ENCODE assay signal across 19 mouse cellular contexts in the genomic region with DNA sequence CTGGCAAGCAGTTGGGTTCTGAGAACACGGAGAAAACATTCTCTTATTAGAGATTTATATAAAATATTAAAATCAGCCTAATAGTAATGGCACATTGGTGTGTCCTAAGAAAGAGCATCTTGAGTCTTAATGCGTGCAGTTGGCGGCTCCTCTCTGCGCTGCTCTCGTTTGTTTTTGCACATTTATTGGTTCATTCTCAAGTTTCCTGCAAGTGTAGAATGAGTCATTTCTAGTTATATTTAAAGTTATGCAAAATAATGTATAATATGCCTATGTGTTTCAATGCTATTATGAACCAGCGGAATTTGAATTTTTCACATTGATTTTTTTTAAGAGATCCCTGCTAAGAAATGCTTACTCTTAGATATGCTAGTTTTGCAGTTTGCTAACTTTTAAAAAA. TPM values are rescaled to one million over a fixed set of nuclear protein-coding genes. Genes with fewer than 3 reads are reported as not detected.
"Had no signal": no experiment of that assay in that cellular context is flagged by ENCODE, and none has a peak within 500 bp of the region (broad histone marks: within the 10 kb centered on the region; RNA-seq: fewer than 3 reads in every experiment).

No protein-coding gene starts in this region.

- H3K9ac ChIP-seq: intestine, embryonic 15.5 days; limb, embryonic 12.5 days; liver, embryonic 13.5 days; liver, postnatal 0 days; lung, embryonic 15.5 days; midbrain, embryonic 12.5 days; neural tube, embryonic 13.5 days had no signal

- DNase-seq: kidney, adult 18-20 months; kidney, postnatal 10 days; kidney, postnatal 4 days; liver; liver, embryonic 13.5 days; liver, postnatal 0 days; lung, postnatal 14 days; retina, postnatal 1 day; thymus, adult 18-20 months; thymus, postnatal 14 days had no signal

- H3K4me3 ChIP-seq: intestine, embryonic 15.5 days; layer of hippocampus, adult 2 months; limb, embryonic 12.5 days; liver, embryonic 13.5 days; lung, embryonic 15.5 days; midbrain, embryonic 12.5 days; neural tube, embryonic 13.5 days had no signal

- ATAC-seq: intestine, embryonic 15.5 days; liver, postnatal 0 days; midbrain, embryonic 16.5 days had no signal

- H3K4me2 ChIP-seq: intestine, embryonic 15.5 days; limb, embryonic 12.5 days; liver, embryonic 13.5 days; lung, embryonic 15.5 days; midbrain, embryonic 12.5 days; neural tube, embryonic 13.5 days had no signal

- H3K27ac ChIP-seq: intestine, embryonic 15.5 days; layer of hippocampus, adult 2 months; limb, embryonic 12.5 days; liver, embryonic 13.5 days; lung, embryonic 15.5 days; midbrain, embryonic 12.5 days; neural tube, embryonic 13.5 days; stomach, postnatal 0 days had no signal

- H3K9me3 ChIP-seq: intestine, embryonic 15.5 days; limb, embryonic 12.5 days; liver, embryonic 13.5 days; lung, embryonic 15.5 days; midbrain, embryonic 12.5 days; neural tube, embryonic 13.5 days had no signal

- H3K27me3 ChIP-seq: intestine, embryonic 15.5 days; limb, embryonic 12.5 days; liver, embryonic 13.5 days; lung, embryonic 15.5 days; midbrain, embryonic 12.5 days; neural tube, embryonic 13.5 days had no signal

- H3K4me1 ChIP-seq: intestine, embryonic 15.5 days; limb, embryonic 12.5 days; liver, embryonic 13.5 days; lung, embryonic 15.5 days; midbrain, embryonic 12.5 days; neural tube, embryonic 13.5 days had no signal

- H3K36me3 ChIP-seq: intestine, embryonic 15.5 days; limb, embryonic 12.5 days; liver, embryonic 13.5 days; lung, embryonic 15.5 days; midbrain, embryonic 12.5 days; neural tube, embryonic 13.5 days had no signal

RNA-seq across cellular contexts. Expression of gene Etl4, which starts 35.6 kb away (rescaled TPM):
- total RNA-seq: megakaryocyte-erythroid progenitor cell, adult 5-6 weeks had no signal
